Mouse (Mus musculus): ENCODE measurements at regions not wholly inside any gene's neighbourhood (a gene's known extent, or its start where the extent isn't known, plus 50 kb on each side); places are given as distances from the start of the nearest gene placed in this dataset.

GRCm38 (mm10) chr1:159989561-159989960 lies 54.6 kb upstream of the 4930523C07Rik start:
- DNase-seq (ENCODE audit: low read depth, low spot score), result no peak

- peak; percentile 39 for DNase-seq (ENCODE audit: low read depth, low spot score)
Observed at GRCm38 (mm10) chr1:159991734-159992565, 52.2 kb upstream of the 4930523C07Rik start.
